Mouse (Mus musculus): ENCODE measurements around the gene Cdhr3. TPM values are rescaled to one million over a fixed set of nuclear protein-coding genes. Genes with fewer than 3 reads are reported as not detected.
A peak's percentile ranks its signal among the peaks of the same experiment; 100 is the strongest.

Cdhr3 gene
- total and polyA plus RNA-seq, 3 experiments = 0.34 to 1.8 (median 0.39) TPM

DNA sequence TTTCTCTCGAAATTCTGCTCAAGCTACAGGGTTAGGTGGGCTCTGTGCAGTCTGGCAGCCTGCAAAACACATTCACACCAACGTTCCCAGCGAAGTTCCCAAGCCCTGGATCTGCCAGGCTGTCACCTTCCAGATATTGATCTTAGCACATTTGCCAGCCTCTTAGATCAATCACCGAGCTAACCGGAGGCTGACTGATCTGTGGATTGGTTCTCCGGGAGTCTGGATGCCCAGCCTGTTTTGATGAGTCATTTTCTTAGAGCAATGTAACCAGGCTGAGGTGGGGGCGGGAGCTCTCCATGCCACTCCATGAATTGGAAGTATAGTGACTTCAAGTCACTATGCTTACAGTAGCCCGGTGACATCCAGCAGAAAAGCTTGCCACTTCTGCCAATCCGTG is 71.5 kb downstream of the Cdhr3 start:
- H3K27ac ChIP-seq = no peak overlapping the region
- no peaks in the 10 kb centered on the region for H3K36me3 ChIP-seq (ENCODE audit: control insufficient read depth, insufficient read depth, low read length)
- intact Hi-C loops (cut with DNase I) = no loop called here
- DNase-seq = no peak
- TF ChIP-seq CTCF (IDR thresholded peaks at IDR 0.05) (no peak), POLR2A (IDR thresholded peaks at IDR 0.05; ENCODE audit: insufficient read depth, low read depth, low read length) (no peak), EP300 (IDR thresholded peaks at IDR 0.05; ENCODE audit: insufficient read depth, low read depth, low read length) (no peak)
- 76% methylated on average over 9 of the region's 9 CpGs for WGBS
- H3K4me1 ChIP-seq (ENCODE audit: control insufficient read depth, insufficient read depth, low read length) = no peaks in the 10 kb centered on the region
- H3K9ac ChIP-seq (ENCODE audit: low read depth, low read length) = no peak overlapping the region
- no peak overlapping the region for H3K4me3 ChIP-seq
- H3K27me3 ChIP-seq (ENCODE audit: control insufficient read depth, insufficient read depth, low read length) = no peaks in the 10 kb centered on the region
- H3K79me2 ChIP-seq (replicated peaks; ENCODE audit: control insufficient read depth, insufficient read depth, low read length) = no peaks in the 10 kb centered on the region

DNA sequence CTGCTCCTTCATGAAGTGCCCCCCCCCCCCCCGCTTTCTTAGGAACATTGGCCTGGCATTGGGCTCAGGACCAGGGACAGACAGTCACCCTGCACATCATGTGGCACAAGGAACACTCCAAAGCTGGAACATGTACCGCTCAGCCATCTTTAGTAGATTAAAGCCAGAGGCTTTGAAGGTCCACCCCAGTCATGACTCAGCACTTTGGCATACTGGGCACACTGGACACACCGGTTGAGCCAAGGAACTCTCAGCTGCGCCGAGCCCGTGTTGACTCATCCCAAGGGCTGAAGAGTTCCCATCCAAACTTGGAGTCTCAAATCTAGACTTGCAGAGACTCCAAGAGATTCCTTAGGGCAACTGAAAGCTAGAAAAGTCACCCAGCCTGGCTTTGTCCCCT is 72.7 kb downstream of the Cdhr3 start:
- H3K4me3 ChIP-seq = no peak overlapping the region
- 54% methylated on average over 6 of the region's 6 CpGs for WGBS
- peak; percentile 46 to 76 for DNase-seq
- H3K9ac ChIP-seq (ENCODE audit: low read depth, low read length) = no peak overlapping the region
- no peaks in the 10 kb centered on the region for H3K79me2 ChIP-seq (replicated peaks; ENCODE audit: control insufficient read depth, insufficient read depth, low read length)
- no peaks in the 10 kb centered on the region for H3K36me3 ChIP-seq (ENCODE audit: control insufficient read depth, insufficient read depth, low read length)
- H3K4me1 ChIP-seq (ENCODE audit: control insufficient read depth, insufficient read depth, low read length) = no peaks in the 10 kb centered on the region
- H3K27me3 ChIP-seq (ENCODE audit: control insufficient read depth, insufficient read depth, low read length) = no peaks in the 10 kb centered on the region
- H3K27ac ChIP-seq = no peak overlapping the region
- intact Hi-C loops (cut with DNase I) = no loop called here
- peak; percentile 80; the same call in 1 of the 2 replicates for TF ChIP-seq EP300 (IDR thresholded peaks at IDR 0.05; ENCODE audit: insufficient read depth, low read depth, low read length)
- no peak for TF ChIP-seq CTCF (IDR thresholded peaks at IDR 0.05)

GRCm38 (mm10) chr12:33018601-33019000 is 74.1 kb downstream of the Cdhr3 start:
- no peaks in the 10 kb centered on the region for H3K79me2 ChIP-seq (replicated peaks; ENCODE audit: control insufficient read depth, insufficient read depth, low read length)
- H3K4me1 ChIP-seq (ENCODE audit: control insufficient read depth, insufficient read depth, low read length) = no peaks in the 10 kb centered on the region
- no peaks in the 10 kb centered on the region for H3K27me3 ChIP-seq (ENCODE audit: control insufficient read depth, insufficient read depth, low read length)
- no peak overlapping the region for H3K4me3 ChIP-seq
- no peak for DNase-seq
- no peak overlapping the region for H3K27ac ChIP-seq
- no peaks in the 10 kb centered on the region for H3K36me3 ChIP-seq (ENCODE audit: control insufficient read depth, insufficient read depth, low read length)
- no peak overlapping the region for H3K9ac ChIP-seq (ENCODE audit: low read depth, low read length)
- TF ChIP-seq POLR2A (IDR thresholded peaks at IDR 0.05; ENCODE audit: insufficient read depth, low read depth, low read length) (no peak), CTCF (IDR thresholded peaks at IDR 0.05) (no peak)
- intact Hi-C loops (cut with DNase I) = no loop called here
- 47% methylated on average over 4 of the region's 4 CpGs for WGBS

- intact Hi-C loops (cut with DNase I) = no loop called here
- 60% methylated on average over 7 of the region's 7 CpGs for WGBS
- Histone ChIP-seq H3K79me2 (replicated peaks; ENCODE audit: control insufficient read depth, insufficient read depth, low read length) (no peaks in the 10 kb centered on the region), H3K36me3 (ENCODE audit: control insufficient read depth, insufficient read depth, low read length) (no peaks in the 10 kb centered on the region), H3K27ac (no peak overlapping the region), H3K4me3 (no peak overlapping the region), H3K4me1 (ENCODE audit: control insufficient read depth, insufficient read depth, low read length) (no peaks in the 10 kb centered on the region), H3K27me3 (ENCODE audit: control insufficient read depth, insufficient read depth, low read length) (no peaks in the 10 kb centered on the region), H3K9ac (ENCODE audit: low read depth, low read length) (no peak overlapping the region)
- DNase-seq = no peak
- TF ChIP-seq POLR2A (IDR thresholded peaks at IDR 0.05; ENCODE audit: insufficient read depth, low read depth, low read length) = no peak
- no peak for TF ChIP-seq EP300 (IDR thresholded peaks at IDR 0.05; ENCODE audit: insufficient read depth, low read depth, low read length)
- no peak for TF ChIP-seq CTCF (IDR thresholded peaks at IDR 0.05)
Observed at GRCm38 (mm10) chr12:33016824-33017705, 75.6 kb downstream of the Cdhr3 start.

DNA sequence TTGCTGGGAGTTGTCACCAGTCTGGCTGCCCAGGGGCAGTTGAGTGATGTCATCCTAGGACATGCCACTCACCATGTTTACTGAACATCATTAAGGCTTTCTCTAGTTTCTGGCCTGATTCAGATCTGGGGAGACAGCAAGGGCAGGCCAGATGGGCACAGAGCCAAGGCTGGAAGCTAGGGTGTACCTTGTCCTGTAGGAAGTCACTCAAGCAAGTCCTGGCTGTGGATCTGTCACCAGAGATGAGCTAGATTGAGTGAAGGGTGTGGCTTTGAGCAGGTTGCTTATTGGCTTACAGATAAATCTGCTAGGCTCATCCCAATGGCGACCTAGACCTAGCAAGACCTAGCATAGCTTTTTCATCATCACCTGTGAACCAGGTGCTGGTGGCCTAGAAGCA is 77.6 kb downstream of the Cdhr3 start:
- Histone ChIP-seq H3K27me3 (ENCODE audit: control insufficient read depth, insufficient read depth, low read length) (no peaks in the 10 kb centered on the region), H3K36me3 (ENCODE audit: control insufficient read depth, insufficient read depth, low read length) (no peaks in the 10 kb centered on the region), H3K4me1 (ENCODE audit: control insufficient read depth, insufficient read depth, low read length) (no peaks in the 10 kb centered on the region), H3K9ac (ENCODE audit: low read depth, low read length) (no peak overlapping the region), H3K79me2 (replicated peaks; ENCODE audit: control insufficient read depth, insufficient read depth, low read length) (no peaks in the 10 kb centered on the region), H3K27ac (no peak overlapping the region), H3K4me3 (no peak overlapping the region)
- no peak for TF ChIP-seq CTCF (IDR thresholded peaks at IDR 0.05)
- no peak for TF ChIP-seq POLR2A (IDR thresholded peaks at IDR 0.05; ENCODE audit: insufficient read depth, low read depth, low read length)
- no peak for TF ChIP-seq EP300 (IDR thresholded peaks at IDR 0.05; ENCODE audit: insufficient read depth, low read depth, low read length)
- 87% methylated on average over 1 of the region's 1 CpGs for WGBS
- intact Hi-C loops (cut with DNase I) = no loop called here
- DNase-seq = no peak

DNA sequence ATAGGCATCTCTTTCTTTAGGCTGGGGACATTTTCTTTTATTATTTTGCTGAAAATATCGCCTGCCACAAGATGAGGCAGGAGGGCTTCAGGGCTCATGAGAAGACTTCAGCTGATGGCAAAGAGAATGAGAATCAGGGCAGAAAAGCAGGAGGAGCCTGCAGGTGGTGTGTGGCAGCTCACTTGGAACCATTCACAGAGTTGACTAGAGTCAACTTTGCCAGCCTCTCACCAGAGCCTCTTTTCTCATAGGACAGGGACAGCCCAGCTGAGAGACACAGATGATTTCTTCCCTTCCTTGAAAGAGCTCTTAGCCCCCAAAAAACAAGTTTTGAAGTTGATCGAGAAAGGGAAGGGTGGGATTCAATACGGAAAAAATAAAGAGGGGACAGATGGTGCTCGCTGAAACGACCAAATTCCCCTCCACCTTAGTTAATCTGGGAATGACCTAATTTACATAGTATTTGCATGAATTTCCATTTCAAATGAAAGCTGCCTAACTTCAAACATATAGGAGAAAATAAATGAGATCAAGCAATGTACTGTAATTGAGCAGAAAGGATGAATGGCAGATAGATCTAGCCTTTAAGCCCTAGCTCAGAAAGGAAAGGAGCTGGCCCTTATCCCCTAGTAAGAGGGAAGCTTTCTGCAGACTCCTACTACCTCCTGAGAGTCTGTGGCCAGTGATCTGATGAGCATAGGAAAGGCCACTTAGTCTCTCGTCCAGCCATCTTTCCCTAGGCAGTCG is 78.5 kb downstream of the Cdhr3 start:
- Histone ChIP-seq H3K4me1 (ENCODE audit: control insufficient read depth, insufficient read depth, low read length) (no peaks in the 10 kb centered on the region), H3K27ac (no peak overlapping the region), H3K27me3 (ENCODE audit: control insufficient read depth, insufficient read depth, low read length) (no peaks in the 10 kb centered on the region), H3K36me3 (ENCODE audit: control insufficient read depth, insufficient read depth, low read length) (no peaks in the 10 kb centered on the region), H3K79me2 (replicated peaks; ENCODE audit: control insufficient read depth, insufficient read depth, low read length) (no peaks in the 10 kb centered on the region), H3K9ac (ENCODE audit: low read depth, low read length) (no peak overlapping the region), H3K4me3 (no peak overlapping the region)
- DNase-seq = no peak
- intact Hi-C loops (cut with DNase I) = loop anchor here (5.0 kb wide), 1 partner anchor 62 kb away; the partner anchor contains the start of gene Sypl
- TF ChIP-seq POLR2A (IDR thresholded peaks at IDR 0.05; ENCODE audit: insufficient read depth, low read depth, low read length) (no peak), CTCF (IDR thresholded peaks at IDR 0.05) (no peak), EP300 (IDR thresholded peaks at IDR 0.05; ENCODE audit: insufficient read depth, low read depth, low read length) (no peak)
- 61% methylated on average over 7 of the region's 7 CpGs for WGBS
